Mouse (Mus musculus): Measurements from ENCODE around the gene Smyd3.

The Smyd3 gene

DNA sequence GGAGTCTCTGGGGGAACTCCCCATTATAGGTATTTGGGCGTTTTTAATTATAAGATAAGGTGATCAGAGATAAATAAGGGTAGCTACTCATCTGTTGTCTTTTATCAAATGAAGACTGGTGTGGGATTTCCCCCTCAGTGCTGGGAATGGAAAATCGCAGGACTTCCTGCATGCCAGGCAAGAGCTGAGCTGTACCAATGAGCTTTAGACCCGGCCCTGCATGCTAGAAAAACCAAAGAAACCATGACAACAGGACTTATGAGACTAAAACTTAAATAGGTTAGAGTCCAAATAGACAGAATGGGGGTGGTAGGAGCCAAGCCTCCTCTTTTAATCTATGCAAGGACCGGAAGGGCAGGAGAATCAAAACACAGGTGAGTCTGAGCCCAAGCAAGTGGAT is 492.7 kb downstream of the Smyd3 start:
- no peak for DNase-seq (ENCODE audit: extremely low spot score)

GRCm38 (mm10) chr1:179023486-179023885 is 494.4 kb downstream of the Smyd3 start:
- no peak for DNase-seq (ENCODE audit: extremely low spot score)

- no peak for DNase-seq (ENCODE audit: extremely low spot score)
Observed at GRCm38 (mm10) chr1:179017428-179017827, 500.4 kb downstream of the Smyd3 start.

- no peak for DNase-seq (ENCODE audit: extremely low spot score)
Observed at GRCm38 (mm10) chr1:179013021-179013420, 504.8 kb downstream of the Smyd3 start.

DNA sequence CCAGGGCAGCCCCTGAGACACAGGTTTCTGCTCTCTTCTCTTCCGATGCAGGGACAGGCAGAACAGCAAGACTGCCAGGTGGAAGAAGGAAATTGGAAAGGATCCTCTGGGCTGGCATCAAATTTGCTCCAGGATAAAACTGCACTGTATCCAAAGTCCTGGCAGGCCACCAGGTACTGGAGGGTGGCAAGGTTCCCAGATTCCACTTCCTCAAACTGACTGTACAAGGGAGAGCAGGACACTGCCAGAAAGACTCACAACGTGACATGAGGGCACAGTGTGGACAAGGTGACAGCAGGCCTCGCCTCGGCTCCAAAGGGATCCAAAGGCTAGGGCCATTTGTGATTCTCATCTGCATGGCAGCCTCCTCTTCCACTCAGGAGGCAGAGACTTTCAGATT is 505.6 kb downstream of the Smyd3 start:
- no peak for DNase-seq (ENCODE audit: extremely low spot score)

DNA sequence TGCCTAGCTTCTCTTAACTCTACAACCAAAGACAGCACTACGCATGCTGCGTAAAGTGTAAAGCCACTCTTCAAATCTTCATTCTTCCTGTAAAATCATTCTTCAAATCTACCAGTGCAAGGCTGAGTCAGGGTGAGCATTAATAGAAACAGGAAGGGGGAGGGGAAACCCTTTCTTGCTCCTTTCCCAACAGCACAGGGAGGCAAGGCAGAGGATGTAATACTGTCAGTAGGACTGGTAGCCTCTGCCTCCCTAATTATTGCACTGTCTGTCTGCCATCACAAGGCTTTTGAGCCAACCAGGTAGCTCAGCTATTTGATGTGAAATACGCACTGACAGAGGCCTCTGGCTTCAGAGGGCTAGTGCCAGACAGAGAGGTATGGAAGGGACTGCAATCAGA is 507.1 kb downstream of the Smyd3 start:
- DNase-seq (ENCODE audit: extremely low spot score), result no peak

GRCm38 (mm10) chr1:179009911-179010310 is 507.9 kb downstream of the Smyd3 start:
- no peak for DNase-seq (ENCODE audit: extremely low spot score)

DNA sequence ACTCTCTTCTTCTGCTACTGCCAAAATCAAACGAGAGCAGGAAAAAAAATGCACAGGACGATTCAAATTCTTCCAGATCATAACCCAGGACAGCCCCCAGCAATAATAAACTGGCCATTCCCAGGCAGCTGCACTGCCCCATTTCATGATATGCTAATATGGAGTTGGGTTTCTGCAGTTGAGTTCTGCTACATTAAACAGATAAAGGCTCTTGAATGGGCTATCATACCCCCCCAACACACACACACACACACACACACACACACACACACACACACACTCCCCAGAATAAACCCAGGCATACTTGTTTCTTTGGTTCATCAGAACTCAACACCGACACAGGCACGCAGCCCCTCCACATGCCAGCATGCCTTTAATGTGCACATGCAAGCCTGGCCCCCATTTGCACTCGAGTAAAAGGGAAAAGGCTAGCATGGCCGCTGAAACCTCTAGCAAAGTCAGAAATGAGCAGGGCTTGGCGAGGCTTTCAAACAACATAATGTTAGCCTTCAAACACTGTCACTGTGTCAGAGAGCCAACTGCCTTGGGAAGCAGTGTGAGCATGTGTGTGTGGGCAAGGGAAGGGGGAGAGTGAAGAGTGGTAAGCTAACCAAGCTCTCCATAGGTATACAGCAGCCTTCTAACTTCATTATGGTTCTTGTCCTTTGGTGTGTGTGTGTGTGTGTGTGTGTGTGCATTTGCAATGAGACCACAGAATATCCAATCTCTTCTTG is 513.5 kb downstream of the Smyd3 start:
- no peak for DNase-seq (ENCODE audit: extremely low spot score)

DNA sequence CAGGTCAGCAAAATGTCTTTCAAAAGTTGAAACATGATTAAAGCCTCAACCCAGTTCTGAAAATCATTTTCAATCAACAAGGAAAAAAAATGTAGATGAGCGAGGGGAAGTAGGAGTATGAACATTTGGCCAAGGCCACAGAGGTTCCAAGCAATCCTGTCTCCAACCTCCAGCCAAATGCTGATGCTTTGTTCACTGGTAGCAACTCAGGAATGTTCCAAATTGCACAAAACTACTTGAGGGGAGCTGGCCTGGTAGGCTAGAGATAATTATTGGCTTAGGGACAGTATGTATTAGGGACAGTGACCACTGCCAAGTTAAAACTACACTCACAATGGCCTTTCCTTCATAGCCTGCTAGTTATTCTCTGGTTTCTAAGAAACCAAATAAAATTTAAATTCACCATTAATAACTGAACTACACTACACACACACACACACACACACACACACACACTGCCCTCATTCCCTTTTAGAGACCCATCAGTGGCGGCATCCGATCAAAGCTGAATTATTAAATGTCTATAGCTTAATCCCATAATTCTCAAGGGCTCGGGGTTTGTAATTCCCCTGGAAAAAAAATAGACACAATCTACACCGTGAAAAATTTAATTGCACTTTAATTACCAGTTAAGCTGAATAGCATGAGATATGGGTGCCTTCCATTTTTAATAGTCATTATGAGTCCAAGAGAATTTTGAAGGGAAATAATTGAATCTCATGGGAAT is 514.3 kb downstream of the Smyd3 start:
- no peak for DNase-seq (ENCODE audit: extremely low spot score)

DNA sequence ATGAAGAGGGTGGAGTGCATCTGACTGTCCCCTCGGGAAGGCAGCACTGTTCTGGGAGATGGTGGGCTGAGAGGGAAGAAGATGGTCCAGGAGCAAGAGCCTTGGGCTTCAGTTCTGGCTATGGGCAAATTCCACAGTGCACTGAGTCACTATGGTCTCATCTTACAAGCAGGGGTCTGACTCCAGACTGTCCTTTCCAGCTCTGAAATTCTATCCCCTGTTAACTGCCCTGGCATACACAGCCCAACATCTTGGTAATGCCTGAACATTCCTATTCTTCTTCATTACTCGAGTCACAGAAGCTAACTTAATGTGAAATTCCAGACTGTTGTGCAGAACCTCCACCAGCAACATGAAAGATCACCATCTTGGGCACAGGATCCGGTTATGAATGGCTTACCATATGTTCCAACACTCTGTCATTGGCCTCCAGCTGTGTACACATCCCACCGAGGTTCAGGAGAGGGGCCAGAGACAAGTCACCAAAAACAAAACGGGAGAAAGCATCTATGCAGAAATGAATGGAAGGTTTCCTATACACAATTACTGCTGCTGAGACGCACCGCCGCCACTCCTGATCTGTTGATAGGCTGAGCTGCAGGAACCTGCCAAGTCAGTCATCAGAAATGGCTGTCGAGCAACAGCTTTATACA is 517.8 kb downstream of the Smyd3 start:
- peak; percentile 23 for DNase-seq (ENCODE audit: extremely low spot score)

DNA sequence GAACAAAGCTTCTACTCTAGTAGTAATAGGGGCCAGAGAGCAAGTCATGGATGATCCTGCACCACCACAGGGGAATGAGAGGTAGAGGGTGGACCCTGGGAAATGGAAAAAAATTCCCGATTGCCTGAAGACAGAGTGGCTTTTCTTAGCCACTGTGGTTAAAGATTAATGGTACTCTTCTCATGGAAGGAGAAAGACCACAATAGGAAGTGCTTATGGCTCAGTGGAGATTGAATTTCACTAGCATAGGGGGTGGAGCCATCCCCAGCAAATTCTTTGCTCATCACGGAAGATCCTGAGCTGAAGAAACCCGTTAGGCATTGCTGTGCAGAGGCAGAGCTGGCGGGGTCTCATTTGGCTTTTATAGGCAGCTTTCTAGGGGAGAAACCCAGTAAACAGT is 520.0 kb downstream of the Smyd3 start:
- peak; percentile 20 for DNase-seq (ENCODE audit: extremely low spot score)

GRCm38 (mm10) chr1:178994263-178994662 is 523.6 kb downstream of the Smyd3 start:
- DNase-seq (ENCODE audit: extremely low spot score), result no peak

GRCm38 (mm10) chr1:178992503-178992902 is 525.3 kb downstream of the Smyd3 start:
- no peak for DNase-seq (ENCODE audit: extremely low spot score)

- no peak for DNase-seq (ENCODE audit: extremely low spot score)
Observed at GRCm38 (mm10) chr1:178991470-178991869, 526.4 kb downstream of the Smyd3 start.

GRCm38 (mm10) chr1:178991045-178991444 is 526.8 kb downstream of the Smyd3 start:
- DNase-seq (ENCODE audit: extremely low spot score), result no peak

- no peak for DNase-seq (ENCODE audit: extremely low spot score)
Observed at GRCm38 (mm10) chr1:178989485-178989884, 528.4 kb downstream of the Smyd3 start.

GRCm38 (mm10) chr1:178988176-178988575 is 529.7 kb downstream of the Smyd3 start:
- no peak for DNase-seq (ENCODE audit: extremely low spot score)

DNA sequence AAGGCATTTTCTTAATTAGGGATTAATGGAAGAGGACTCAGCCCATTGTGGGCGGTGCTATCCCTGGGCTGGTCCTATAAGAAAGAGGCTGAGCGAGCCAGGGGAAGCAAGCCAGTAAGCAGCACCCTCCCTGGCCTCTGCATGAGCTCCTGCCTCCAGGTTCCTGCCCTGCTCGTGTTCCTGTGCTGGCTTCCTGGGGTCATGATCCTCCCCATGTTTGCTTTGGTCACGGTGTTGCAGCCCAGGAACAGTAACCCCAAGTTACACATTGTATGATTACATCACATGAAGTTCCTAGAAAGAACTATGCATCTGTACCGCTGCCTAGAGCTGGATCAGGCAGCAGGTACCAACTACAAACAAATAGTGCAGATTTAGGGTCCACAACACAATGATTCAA is 536.2 kb downstream of the Smyd3 start:
- no peak for DNase-seq (ENCODE audit: extremely low spot score)

GRCm38 (mm10) chr1:178980185-178980584 is 537.7 kb downstream of the Smyd3 start:
- DNase-seq (ENCODE audit: extremely low spot score), result no peak

DNA sequence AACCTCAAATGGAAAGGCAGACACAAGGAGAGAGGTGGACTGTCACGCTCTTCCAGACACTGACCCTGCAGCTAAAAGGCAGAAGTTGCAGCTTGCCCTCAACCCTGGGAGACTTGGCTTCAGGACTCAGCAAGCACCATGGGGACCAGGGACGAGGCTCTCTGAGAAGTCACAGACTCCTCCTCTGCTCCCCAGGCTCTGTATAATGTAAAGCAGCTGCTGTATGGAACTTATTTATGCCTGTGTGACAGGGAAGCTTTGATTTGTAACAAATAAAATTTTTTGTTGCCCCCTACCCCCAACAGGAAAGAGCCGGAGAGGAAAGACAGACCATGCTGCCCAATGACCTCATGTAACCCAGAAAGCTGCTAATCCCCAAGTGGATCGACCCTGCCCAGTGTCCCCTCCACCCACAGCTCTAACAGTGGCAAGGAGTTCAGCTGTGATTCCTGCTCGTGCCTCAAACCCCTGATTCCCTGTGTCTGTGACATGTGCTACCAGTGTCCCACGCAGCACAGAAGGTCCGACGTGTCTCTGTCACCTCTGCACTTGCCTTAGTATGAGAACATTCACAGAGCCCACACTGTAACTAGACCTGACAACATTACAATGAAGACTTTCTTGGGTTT is 539.1 kb downstream of the Smyd3 start:
- DNase-seq (ENCODE audit: extremely low spot score), result no peak

- DNase-seq (ENCODE audit: extremely low spot score), result no peak
Observed at GRCm38 (mm10) chr1:178972055-178972454, 545.8 kb downstream of the Smyd3 start.

- no peak for DNase-seq (ENCODE audit: extremely low spot score)
Observed at GRCm38 (mm10) chr1:178961661-178962060, 556.2 kb downstream of the Smyd3 start.

All from embryo, embryonic 9.5 days (tissue).